14 mouse cellular contexts compared by ENCODE assay signal in the genomic region with DNA sequence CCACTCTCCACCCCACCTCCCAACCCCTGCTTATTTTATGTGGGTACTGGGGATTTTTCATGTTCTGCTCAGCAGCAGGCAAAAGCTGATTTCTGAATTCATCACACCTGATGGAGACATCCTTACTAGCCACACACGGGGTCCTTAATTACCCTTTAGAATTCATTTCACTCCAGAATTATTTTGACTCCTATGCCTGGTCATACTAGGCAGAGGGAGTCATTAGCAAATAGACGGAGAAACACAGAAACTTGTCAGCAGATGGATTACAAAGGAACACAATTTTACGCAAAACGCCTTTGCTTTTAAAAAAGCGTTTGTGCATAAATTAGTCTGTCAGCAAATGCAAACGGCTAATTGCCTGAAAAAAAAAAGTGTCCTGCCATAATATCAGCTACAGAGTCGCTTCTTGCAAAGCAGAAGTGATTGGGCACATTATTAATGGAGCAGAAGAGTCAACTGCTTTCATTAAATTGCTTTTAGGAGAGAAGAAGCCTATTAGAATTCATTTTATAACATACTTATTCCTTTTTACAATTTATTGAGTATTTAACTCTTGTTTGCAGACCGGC.
"Had no signal": no experiment of that assay in that cellular context is flagged by ENCODE, and none has a peak within 500 bp of the region (broad histone marks: within the 10 kb centered on the region; RNA-seq: fewer than 3 reads in every experiment).

No protein-coding gene starts in this region.

- DNase-seq: kidney, adult 11 months; kidney, postnatal 36 days; lung, adult 2 months; lung, postnatal 36 days; right cerebral cortex, adult 18-20 months; right cerebral cortex, postnatal 25 days; thymus, postnatal 36 days had no signal

- H3K9ac ChIP-seq: limb, embryonic 13.5 days; liver, embryonic 15.5 days; neural tube, embryonic 12.5 days had no signal

- H3K9me3 ChIP-seq: limb, embryonic 13.5 days; liver, embryonic 15.5 days; neural tube, embryonic 12.5 days had no signal

- H3K36me3 ChIP-seq: limb, embryonic 13.5 days; liver, embryonic 15.5 days; neural tube, embryonic 12.5 days had no signal

- H3K27me3 ChIP-seq: limb, embryonic 13.5 days; liver, embryonic 15.5 days; neural tube, embryonic 12.5 days had no signal

- H3K27ac ChIP-seq: kidney, postnatal 0 days; limb, embryonic 13.5 days; liver, embryonic 15.5 days; neural tube, embryonic 12.5 days had no signal

- H3K4me1 ChIP-seq: limb, embryonic 13.5 days; liver, embryonic 15.5 days; neural tube, embryonic 12.5 days had no signal

- ATAC-seq: lung, postnatal 0 days had no signal

- H3K4me2 ChIP-seq: limb, embryonic 13.5 days; liver, embryonic 15.5 days; midbrain, embryonic 11.5 days; neural tube, embryonic 12.5 days had no signal

- H3K4me3 ChIP-seq: limb, embryonic 13.5 days; liver, embryonic 15.5 days; myocyte; neural tube, embryonic 12.5 days had no signal
